Mouse (Mus musculus): Measurements from ENCODE around the gene Elmo1. TPM values are rescaled to one million over a fixed set of nuclear protein-coding genes. Genes with fewer than 3 reads are reported as not detected.

Elmo1 gene
- polyA plus RNA-seq, 1 experiment from 2014 or later = 23.5 TPM

- no peaks in the 10 kb centered on the region for H3K4me1 ChIP-seq
- no peaks in the 10 kb centered on the region for H3K9me3 ChIP-seq (replicated peaks)
- no peak overlapping the region for H3K27ac ChIP-seq (replicated peaks)
- ATAC-seq (ENCODE audit: insufficient number of reproducible peaks, low FRiP score, low TSS enrichment, low read depth) = no peak
- H3K4me2 ChIP-seq (replicated peaks) = no peak overlapping the region
- H3K9ac ChIP-seq = no peak overlapping the region
- 55% methylated on average over 5 of the region's 5 CpGs for WGBS
- H3K4me3 ChIP-seq (replicated peaks) = no peak overlapping the region
- no peaks in the 10 kb centered on the region for H3K36me3 ChIP-seq
- no peaks in the 10 kb centered on the region for H3K27me3 ChIP-seq
Observed at GRCm38 (mm10) chr13:20416691-20417660, 326.6 kb downstream of the Elmo1 start.

- no peak overlapping the region for H3K9ac ChIP-seq
- H3K4me1 ChIP-seq = no peaks in the 10 kb centered on the region
- no peak overlapping the region for H3K4me2 ChIP-seq (replicated peaks)
- no peak for ATAC-seq (ENCODE audit: insufficient number of reproducible peaks, low FRiP score, low TSS enrichment, low read depth)
- WGBS = 75% methylated on average over 6 of the region's 6 CpGs
- no peak overlapping the region for H3K4me3 ChIP-seq (replicated peaks)
- no peak overlapping the region for H3K27ac ChIP-seq (replicated peaks)
- no peaks in the 10 kb centered on the region for H3K36me3 ChIP-seq
- no peaks in the 10 kb centered on the region for H3K27me3 ChIP-seq
- H3K9me3 ChIP-seq (replicated peaks) = no peaks in the 10 kb centered on the region
Observed at GRCm38 (mm10) chr13:20430998-20431397, 340.6 kb downstream of the Elmo1 start.

- no peaks in the 10 kb centered on the region for H3K4me1 ChIP-seq
- no peaks in the 10 kb centered on the region for H3K27me3 ChIP-seq
- WGBS = 72% methylated on average over 4 of the region's 4 CpGs
- H3K27ac ChIP-seq (replicated peaks) = no peak overlapping the region
- H3K9me3 ChIP-seq (replicated peaks) = no peaks in the 10 kb centered on the region
- no peak overlapping the region for H3K4me3 ChIP-seq (replicated peaks)
- no peak for ATAC-seq (ENCODE audit: insufficient number of reproducible peaks, low FRiP score, low TSS enrichment, low read depth)
- H3K9ac ChIP-seq = no peak overlapping the region
- no peaks in the 10 kb centered on the region for H3K36me3 ChIP-seq
- H3K4me2 ChIP-seq (replicated peaks) = no peak overlapping the region
Observed at GRCm38 (mm10) chr13:20433221-20433858, 342.9 kb downstream of the Elmo1 start.

- no peaks in the 10 kb centered on the region for H3K27me3 ChIP-seq
- H3K36me3 ChIP-seq = no peaks in the 10 kb centered on the region
- no peak overlapping the region for H3K27ac ChIP-seq (replicated peaks)
- ATAC-seq (ENCODE audit: insufficient number of reproducible peaks, low FRiP score, low TSS enrichment, low read depth) = no peak
- no peaks in the 10 kb centered on the region for H3K9me3 ChIP-seq (replicated peaks)
- WGBS = 78% methylated on average over 4 of the region's 4 CpGs
- no peaks in the 10 kb centered on the region for H3K4me1 ChIP-seq
- H3K9ac ChIP-seq = no peak overlapping the region
- no peak overlapping the region for H3K4me3 ChIP-seq (replicated peaks)
- H3K4me2 ChIP-seq (replicated peaks) = no peak overlapping the region
Observed at GRCm38 (mm10) chr13:20434071-20434470, 343.7 kb downstream of the Elmo1 start.

- no peak for ATAC-seq (ENCODE audit: insufficient number of reproducible peaks, low FRiP score, low TSS enrichment, low read depth)
- 71% methylated on average over 1 of the region's 1 CpGs for WGBS
Observed at GRCm38 (mm10) chr13:20439488-20439887, 349.1 kb downstream of the Elmo1 start.

GRCm38 (mm10) chr13:20450831-20451353, 360.5 kb downstream of the Elmo1 start:
- 87% methylated on average over 7 of the region's 7 CpGs for WGBS
- Histone ChIP-seq H3K4me1 (no peaks in the 10 kb centered on the region), H3K4me2 (replicated peaks) (no peak overlapping the region), H3K9ac (no peak overlapping the region), H3K36me3 (no peaks in the 10 kb centered on the region), H3K27me3 (no peaks in the 10 kb centered on the region), H3K9me3 (replicated peaks) (no peaks in the 10 kb centered on the region), H3K4me3 (replicated peaks) (no peak overlapping the region), H3K27ac (replicated peaks) (no peak overlapping the region)
- ATAC-seq (ENCODE audit: insufficient number of reproducible peaks, low FRiP score, low TSS enrichment, low read depth) = no peak

More at GRCm38 (mm10) chr13:20439488-20439887, 349.1 kb downstream of the Elmo1 start:
- no peak overlapping the region for H3K4me2 ChIP-seq (replicated peaks)
- H3K4me3 ChIP-seq (replicated peaks) = no peak overlapping the region
- no peaks in the 10 kb centered on the region for H3K4me1 ChIP-seq
- no peaks in the 10 kb centered on the region for H3K36me3 ChIP-seq
- H3K27ac ChIP-seq (replicated peaks) = no peak overlapping the region
- H3K9me3 ChIP-seq (replicated peaks) = no peaks in the 10 kb centered on the region
- H3K27me3 ChIP-seq = no peaks in the 10 kb centered on the region
- no peak overlapping the region for H3K9ac ChIP-seq

GRCm38 (mm10) chr13:20454357-20454756, 364.0 kb downstream of the Elmo1 start:
- 67% methylated on average over 1 of the region's 1 CpGs for WGBS
- Histone ChIP-seq H3K36me3 (no peaks in the 10 kb centered on the region), H3K27me3 (no peaks in the 10 kb centered on the region), H3K4me3 (replicated peaks) (no peak overlapping the region), H3K9me3 (replicated peaks) (no peaks in the 10 kb centered on the region), H3K27ac (replicated peaks) (no peak overlapping the region), H3K4me2 (replicated peaks) (no peak overlapping the region), H3K4me1 (no peaks in the 10 kb centered on the region), H3K9ac (no peak overlapping the region)
- ATAC-seq (ENCODE audit: insufficient number of reproducible peaks, low FRiP score, low TSS enrichment, low read depth) = no peak

GRCm38 (mm10) chr13:20460096-20460495, 369.7 kb downstream of the Elmo1 start:
- Histone ChIP-seq H3K36me3 (no peaks in the 10 kb centered on the region), H3K4me2 (replicated peaks) (no peak overlapping the region), H3K4me3 (replicated peaks) (no peak overlapping the region), H3K9ac (no peak overlapping the region), H3K4me1 (no peaks in the 10 kb centered on the region), H3K27ac (replicated peaks) (no peak overlapping the region), H3K27me3 (no peaks in the 10 kb centered on the region), H3K9me3 (replicated peaks) (no peaks in the 10 kb centered on the region)
- ATAC-seq (ENCODE audit: insufficient number of reproducible peaks, low FRiP score, low TSS enrichment, low read depth) = no peak
- 83% methylated on average over 6 of the region's 6 CpGs for WGBS

GRCm38 (mm10) chr13:20461616-20462015, 371.2 kb downstream of the Elmo1 start:
- Histone ChIP-seq H3K27me3 (no peaks in the 10 kb centered on the region), H3K4me2 (replicated peaks) (no peak overlapping the region), H3K27ac (replicated peaks) (no peak overlapping the region), H3K36me3 (no peaks in the 10 kb centered on the region), H3K4me1 (no peaks in the 10 kb centered on the region), H3K9ac (no peak overlapping the region), H3K9me3 (replicated peaks) (no peaks in the 10 kb centered on the region), H3K4me3 (replicated peaks) (no peak overlapping the region)
- ATAC-seq (ENCODE audit: insufficient number of reproducible peaks, low FRiP score, low TSS enrichment, low read depth) = no peak
- 85% methylated on average over 3 of the region's 3 CpGs for WGBS

- Histone ChIP-seq H3K4me1 (no peaks in the 10 kb centered on the region), H3K9ac (no peak overlapping the region)
Observed at GRCm38 (mm10) chr13:20464161-20464560, 373.8 kb downstream of the Elmo1 start.

GRCm38 (mm10) chr13:20467381-20467780, 377.0 kb downstream of the Elmo1 start:
- H3K4me2 ChIP-seq (replicated peaks) = no peak overlapping the region

More at GRCm38 (mm10) chr13:20464161-20464560, 373.8 kb downstream of the Elmo1 start:
- no peaks in the 10 kb centered on the region for H3K27me3 ChIP-seq
- no peak overlapping the region for H3K4me3 ChIP-seq (replicated peaks)
- H3K36me3 ChIP-seq = no peaks in the 10 kb centered on the region
- ATAC-seq (ENCODE audit: insufficient number of reproducible peaks, low FRiP score, low TSS enrichment, low read depth) = no peak
- H3K27ac ChIP-seq (replicated peaks) = no peak overlapping the region
- H3K9me3 ChIP-seq (replicated peaks) = no peaks in the 10 kb centered on the region
- no peak overlapping the region for H3K4me2 ChIP-seq (replicated peaks)

More at GRCm38 (mm10) chr13:20467381-20467780, 377.0 kb downstream of the Elmo1 start:
- no peaks in the 10 kb centered on the region for H3K9me3 ChIP-seq (replicated peaks)
- no peak for ATAC-seq (ENCODE audit: insufficient number of reproducible peaks, low FRiP score, low TSS enrichment, low read depth)
- H3K27ac ChIP-seq (replicated peaks) = no peak overlapping the region
- H3K9ac ChIP-seq = no peak overlapping the region
- H3K27me3 ChIP-seq = no peaks in the 10 kb centered on the region
- H3K4me1 ChIP-seq = no peaks in the 10 kb centered on the region
- no peak overlapping the region for H3K4me3 ChIP-seq (replicated peaks)
- 94% methylated on average over 1 of the region's 1 CpGs for WGBS
- H3K36me3 ChIP-seq = no peaks in the 10 kb centered on the region
